Mouse (Mus musculus) embryonic fibroblast, embryonic 13.5 days (primary cell): Measurements from ENCODE around the gene Acap1.

Source experiments
- CTCF ChIP-seq: IDR thresholded peaks from 2 replicates; pipeline ENCODE4 v1.5.1; 2011; ENCODE audit warnings: mild to moderate bottlenecking, control low read depth, low read length, moderate library complexity, borderline replicate concordance; ENCODE audit not compliant: insufficient read depth
- POLR2A ChIP-seq: IDR thresholded peaks from 2 replicates; pipeline ENCODE4 v1.6.1; 2011; ENCODE audit warnings: low read depth, mild to moderate bottlenecking, control low read depth, low read length, moderate library complexity

DNA sequence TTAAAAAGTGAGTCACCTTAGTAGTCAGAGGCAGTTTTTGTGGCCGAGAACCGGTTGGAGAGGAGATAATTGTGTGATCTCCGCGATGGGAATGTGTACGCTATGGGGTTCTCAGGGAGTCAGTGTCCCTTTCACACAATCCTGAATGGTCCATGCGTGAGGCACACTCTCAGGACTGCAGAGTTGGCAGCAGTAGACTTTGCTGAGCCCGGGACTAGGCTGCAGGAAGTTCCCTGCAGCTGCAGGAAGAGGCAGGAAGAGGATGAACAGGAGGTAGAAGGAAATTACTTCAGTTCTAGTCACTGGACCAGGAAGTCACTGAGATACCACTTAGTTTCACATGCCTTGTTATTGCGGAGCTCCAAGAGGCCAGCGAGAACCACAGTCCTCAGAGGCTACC is 46.2 kb downstream of the Acap1 start:
- TF ChIP-seq CTCF (no peak), POLR2A (no peak)
